Mouse (Mus musculus): ENCODE data around the gene Nsa2. TPM values are rescaled to one million over a fixed set of nuclear protein-coding genes. Genes with fewer than 3 reads are reported as not detected.

The Nsa2 gene
- total and polyA plus RNA-seq, 3 experiments, result 126 to 305 (median 159) TPM

DNA sequence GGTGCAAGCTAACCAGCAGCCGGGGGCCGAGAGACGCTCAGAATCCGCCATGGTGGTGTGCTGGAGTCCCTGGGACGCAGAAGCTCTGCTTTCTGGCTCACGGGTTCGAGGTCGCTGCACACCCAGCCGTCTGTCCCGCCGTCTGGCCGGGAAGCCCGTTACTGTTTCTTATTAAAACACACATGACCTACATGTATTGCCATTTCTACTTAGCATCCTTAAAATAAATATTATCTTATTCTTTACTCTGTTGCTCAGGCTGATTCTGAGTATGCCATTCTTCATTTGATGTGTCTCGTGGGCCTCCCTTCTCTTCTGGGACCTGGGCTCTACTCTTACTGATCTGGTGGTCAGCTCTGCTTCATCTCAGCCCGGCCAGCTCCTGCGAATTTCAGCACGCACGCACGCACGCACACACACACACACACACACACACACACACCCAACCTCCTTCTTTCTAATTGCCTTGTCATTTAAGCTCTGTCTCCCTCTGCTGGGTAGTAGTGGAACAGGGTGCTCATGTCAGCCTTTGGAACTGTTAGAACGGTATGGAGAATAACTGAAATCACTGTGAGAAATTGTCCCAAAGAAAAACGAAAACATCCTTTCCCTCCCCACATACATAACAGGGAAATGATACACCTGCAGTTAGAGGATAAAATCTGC is 38.4 kb downstream of the Nsa2 start, which contains the start of gene Gm6169:
Gene Gm6169, minus strand, starts transcription at position 51 of the 666 bp plus-strand sequence.
- Histone ChIP-seq H3K36me3 (replicated peaks in 1 of 2; ENCODE audit: control insufficient read depth in 1 of 2, insufficient read depth in 1 of 2, low read length in 1 of 2) (no peaks in the 10 kb centered on the region), H3K9me3 (replicated peaks; ENCODE audit: low read length) (no peaks in the 10 kb centered on the region), H3K4me2 (ENCODE audit: insufficient read depth, low read depth, poor library complexity, severe bottlenecking) (peak within 1 kb of the TSS; percentile 80), H3K4me1 (ENCODE audit: control insufficient read depth in 1 of 2, insufficient read depth in 2 of 2) (peaks cover under 1 to 9% of the 10 kb centered on the region in 2 experiments; a peak in 3 of 4 replicates), H3K9ac (ENCODE audit: insufficient read depth, low read depth) (no peak within 1 kb of the TSS), H3K27ac (ENCODE audit: insufficient read depth, low read depth) (no peak within 1 kb of the TSS), H3K79me2 (replicated peaks; ENCODE audit: control insufficient read depth, extremely low read depth, insufficient read depth, poor library complexity, severe bottlenecking) (no peaks in the 10 kb centered on the region), H3K27me3 (replicated peaks) (no peaks in the 10 kb centered on the region), H3K4me3 (replicated peaks in 1 of 3; ENCODE audit: low read depth in 2 of 3, low read length in 2 of 3, poor library complexity in 1 of 3) (no peak within 1 kb of the TSS)
- dilution Hi-C loops (cut with MboI; ENCODE audit: extremely low pct_ligation_motif_present, extremely low pct_unique_long_range_greater_than_20kb, low sequenced_read_pairs) (no loop called here), in situ Hi-C loops (cut with MboI; ENCODE audit: low pct_ligation_motif_present, low pct_unique_long_range_greater_than_20kb, low sequenced_read_pairs) (no loop called here)
- TF ChIP-seq HCFC1 (IDR thresholded peaks at IDR 0.05; ENCODE audit: low read depth, low read length) (no peak), USF1 (IDR thresholded peaks at IDR 0.05; ENCODE audit: low read depth, low read length) (no peak), MYC (IDR thresholded peaks at IDR 0.05; ENCODE audit: low read depth, low read length) (0 out of 2 replicates have a peak, but pooled peaks have one; percentile 42), RAD21 (IDR thresholded peaks at IDR 0.05; ENCODE audit: low read depth, low read length) (peak; percentile 60), SMC3 (IDR thresholded peaks at IDR 0.05; ENCODE audit: low read depth, low read length) (peak; percentile 51), CTCF (conservative IDR thresholded peaks at IDR 0.05 in 1 of 2, IDR thresholded peaks at IDR 0.05 in 1 of 2; ENCODE audit: low read depth in 2 of 2, low read length in 2 of 2) (peak; percentile 60 to 76), RCOR1 (conservative IDR thresholded peaks at IDR 0.05; ENCODE audit: low read depth, low read length) (no peak), PAX5 (IDR thresholded peaks at IDR 0.05; ENCODE audit: low read length) (no peak), MAFK (IDR thresholded peaks at IDR 0.05; ENCODE audit: insufficient replicate concordance, low read length) (no peak), POLR2A (IDR thresholded peaks at IDR 0.05; ENCODE audit: low read depth, low read length) (no peak), E2F4 (IDR thresholded peaks at IDR 0.05; ENCODE audit: insufficient replicate concordance, low read depth, low read length) (no peak), NRF1 (IDR thresholded peaks at IDR 0.05; ENCODE audit: low read depth, low read length) (no peak), CHD2 (IDR thresholded peaks at IDR 0.05; ENCODE audit: low read length) (no peak), BHLHE40 (IDR thresholded peaks at IDR 0.05; ENCODE audit: low read depth, low read length) (peak; percentile 58)
- peak; percentile 69 for DNase-seq (ENCODE audit: extremely low read depth)

GRCm38 (mm10) chr13:97095726-97096125 is 42.0 kb downstream of the Nsa2 start:
- peak; percentile 1 for DNase-seq (ENCODE audit: extremely low read depth)

More at GRCm38 (mm10) chr13:97095726-97096125, 42.0 kb downstream of the Nsa2 start:
- Histone ChIP-seq H3K79me2 (replicated peaks; ENCODE audit: control insufficient read depth, extremely low read depth, insufficient read depth, poor library complexity, severe bottlenecking) (no peaks in the 10 kb centered on the region), H3K4me1 (ENCODE audit: control insufficient read depth in 1 of 2, insufficient read depth in 2 of 2) (peaks cover 0 to 4% of the 10 kb centered on the region in 2 experiments; a peak in 2 of 4 replicates), H3K9ac (ENCODE audit: insufficient read depth, low read depth) (no peak overlapping the region), H3K9me3 (replicated peaks; ENCODE audit: low read length) (no peaks in the 10 kb centered on the region), H3K27ac (ENCODE audit: insufficient read depth, low read depth) (no peak overlapping the region), H3K27me3 (replicated peaks) (no peaks in the 10 kb centered on the region), H3K36me3 (replicated peaks in 1 of 2; ENCODE audit: control insufficient read depth in 1 of 2, insufficient read depth in 1 of 2, low read length in 1 of 2) (no peaks in the 10 kb centered on the region), H3K4me2 (ENCODE audit: insufficient read depth, low read depth, poor library complexity, severe bottlenecking) (no peak overlapping the region), H3K4me3 (replicated peaks in 1 of 3; ENCODE audit: low read depth in 2 of 3, low read length in 2 of 3, poor library complexity in 1 of 3) (no peak overlapping the region)
- peak in 1 of 2 experiments; percentile 11; a peak in 1 of 4 replicates for TF ChIP-seq CTCF (conservative IDR thresholded peaks at IDR 0.05 in 1 of 2, IDR thresholded peaks at IDR 0.05 in 1 of 2; ENCODE audit: low read depth in 2 of 2, low read length in 2 of 2)
- TF ChIP-seq ELF1 (IDR thresholded peaks at IDR 0.05; ENCODE audit: low read depth, low read length), result no peak
- in situ Hi-C loops (cut with MboI; ENCODE audit: low pct_ligation_motif_present, low pct_unique_long_range_greater_than_20kb, low sequenced_read_pairs), result no loop called here
- dilution Hi-C loops (cut with MboI; ENCODE audit: extremely low pct_ligation_motif_present, extremely low pct_unique_long_range_greater_than_20kb, low sequenced_read_pairs), result no loop called here

Data from CH12.LX (cell line).